Mouse (Mus musculus): ENCODE data around the gene Scamp3. TPM values are rescaled to one million over a fixed set of nuclear protein-coding genes. Genes with fewer than 3 reads are reported as not detected.

Gene Scamp3
- polyA plus RNA-seq, 1 experiment from 2014 or later: 116 TPM

DNA sequence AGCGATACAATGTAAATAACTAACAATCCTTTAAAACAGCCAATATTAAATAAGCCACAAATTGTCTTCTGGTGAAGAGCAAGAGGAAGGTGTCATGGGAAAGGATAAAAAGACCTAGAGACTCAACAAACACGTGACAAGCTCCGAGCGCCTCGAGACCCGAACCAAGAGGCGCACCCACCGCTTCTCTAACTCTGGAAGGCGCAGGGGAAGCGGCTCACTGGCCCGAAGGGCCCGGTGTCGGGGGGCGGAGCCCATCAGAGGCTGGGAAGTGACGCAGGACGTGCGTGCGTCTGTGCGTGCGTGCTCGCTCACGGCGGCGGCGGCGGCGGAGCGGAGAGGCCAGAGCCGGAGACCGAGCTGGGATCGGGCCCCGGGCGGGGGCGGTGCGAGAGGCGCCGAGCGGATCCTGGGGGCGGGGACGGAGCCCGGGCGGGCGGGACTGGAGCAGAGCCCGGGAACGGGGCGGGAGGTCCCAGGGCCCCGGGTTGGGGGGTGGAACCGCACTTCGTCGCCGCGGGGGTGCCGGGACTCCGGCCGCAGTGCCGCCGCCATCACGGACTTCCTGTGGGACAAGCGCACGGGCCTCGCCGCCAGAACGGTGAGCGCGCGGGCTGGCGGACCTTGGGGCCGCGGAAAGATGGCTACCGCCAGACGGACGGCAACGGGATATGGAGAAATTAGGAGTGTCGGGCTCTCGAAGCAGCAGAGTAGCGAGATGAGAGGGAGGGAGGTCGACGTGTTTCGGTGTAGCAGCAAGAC, 12.6 kb upstream of the Scamp3 start, which contains the start of gene Clk2:
Clk2 (plus strand) TSS at position 290 of the 762 bp plus-strand sequence.
- no peaks in the 10 kb centered on the region for H3K27me3 ChIP-seq
- peak; percentile 97 for ATAC-seq (replicated peaks)
- H3K36me3 ChIP-seq: peaks cover 26% of the 10 kb centered on the region
- H3K4me3 ChIP-seq: peak within 1 kb of the TSS; percentile 84
- H3K9ac ChIP-seq (replicated peaks): peak within 1 kb of the TSS; percentile 96
- peak within 1 kb of the TSS; percentile 66 for H3K4me2 ChIP-seq (replicated peaks)
- peak within 1 kb of the TSS; percentile 94 for H3K27ac ChIP-seq (replicated peaks)
- WGBS: under 1% methylated on average over 69 of the region's 79 CpGs
- H3K4me1 ChIP-seq: peaks cover 31% of the 10 kb centered on the region
- no peaks in the 10 kb centered on the region for H3K9me3 ChIP-seq

- no peak for ATAC-seq (replicated peaks)
- H3K27me3 ChIP-seq: no peaks in the 10 kb centered on the region
- WGBS: 25% methylated on average over 12 of the region's 12 CpGs
- H3K9ac ChIP-seq (replicated peaks): peak overlapping the region; percentile 96
- H3K4me2 ChIP-seq (replicated peaks): peak overlapping the region; percentile 66
- H3K36me3 ChIP-seq: peaks cover 33% of the 10 kb centered on the region
- no peaks in the 10 kb centered on the region for H3K9me3 ChIP-seq
- peaks cover 29% of the 10 kb centered on the region for H3K4me1 ChIP-seq
- H3K27ac ChIP-seq (replicated peaks): peak overlapping the region; percentile 94
- H3K4me3 ChIP-seq: peak overlapping the region; percentile 84
These were observed 11.9 kb upstream of the Scamp3 start for GRCm38 (mm10) chr3:89165268-89165870.

- H3K4me1 ChIP-seq: peaks cover 28% of the 10 kb centered on the region
These were observed 10.3 kb upstream of the Scamp3 start for GRCm38 (mm10) chr3:89166945-89167344.

DNA sequence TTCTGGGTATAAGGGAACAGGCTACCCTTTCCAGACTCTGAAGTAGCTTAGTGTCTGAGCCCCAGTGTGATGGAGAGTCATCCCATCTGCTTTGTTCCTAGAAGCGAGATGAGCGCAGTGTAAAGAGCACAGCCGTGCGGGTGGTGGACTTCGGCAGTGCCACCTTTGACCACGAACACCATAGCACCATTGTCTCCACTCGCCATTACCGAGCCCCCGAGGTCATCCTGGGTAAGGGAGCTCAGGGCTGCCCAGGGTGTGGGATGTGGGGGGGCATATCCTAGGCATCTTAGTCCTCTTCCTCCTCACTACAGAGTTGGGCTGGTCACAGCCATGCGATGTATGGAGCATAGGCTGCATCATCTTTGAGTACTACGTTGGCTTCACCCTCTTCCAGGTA, 2.4 kb upstream of the Scamp3 start:
- no peak overlapping the region for H3K9ac ChIP-seq (replicated peaks)
- 91% methylated on average over 11 of the region's 11 CpGs for WGBS
- H3K27ac ChIP-seq (replicated peaks): no peak overlapping the region
- no peak overlapping the region for H3K4me3 ChIP-seq
- no peak overlapping the region for H3K4me2 ChIP-seq (replicated peaks)
- no peak for ATAC-seq (replicated peaks)
- no peaks in the 10 kb centered on the region for H3K27me3 ChIP-seq
- peaks cover 73% of the 10 kb centered on the region for H3K36me3 ChIP-seq
- no peaks in the 10 kb centered on the region for H3K9me3 ChIP-seq
- peaks cover 22% of the 10 kb centered on the region for H3K4me1 ChIP-seq

More at GRCm38 (mm10) chr3:89166945-89167344, 10.3 kb upstream of the Scamp3 start:
- Histone ChIP-seq H3K4me2 (replicated peaks) (no peak overlapping the region), H3K36me3 (peaks cover 46% of the 10 kb centered on the region), H3K27me3 (no peaks in the 10 kb centered on the region), H3K4me3 (no peak overlapping the region), H3K9me3 (no peaks in the 10 kb centered on the region), H3K9ac (replicated peaks) (no peak overlapping the region), H3K27ac (replicated peaks) (no peak overlapping the region)
- ATAC-seq (replicated peaks): no peak
- WGBS: 94% methylated on average over 19 of the region's 19 CpGs

GRCm38 (mm10) chr3:89175544-89175943, 1.7 kb upstream of the Scamp3 start:
- Histone ChIP-seq H3K9ac (replicated peaks) (no peak overlapping the region), H3K9me3 (no peaks in the 10 kb centered on the region), H3K27me3 (no peaks in the 10 kb centered on the region), H3K4me2 (replicated peaks) (no peak overlapping the region), H3K4me1 (peaks cover 22% of the 10 kb centered on the region), H3K27ac (replicated peaks) (no peak overlapping the region), H3K4me3 (no peak overlapping the region), H3K36me3 (peaks cover 73% of the 10 kb centered on the region)
- WGBS: 94% methylated on average over 10 of the region's 10 CpGs
- no peak for ATAC-seq (replicated peaks)

DNA sequence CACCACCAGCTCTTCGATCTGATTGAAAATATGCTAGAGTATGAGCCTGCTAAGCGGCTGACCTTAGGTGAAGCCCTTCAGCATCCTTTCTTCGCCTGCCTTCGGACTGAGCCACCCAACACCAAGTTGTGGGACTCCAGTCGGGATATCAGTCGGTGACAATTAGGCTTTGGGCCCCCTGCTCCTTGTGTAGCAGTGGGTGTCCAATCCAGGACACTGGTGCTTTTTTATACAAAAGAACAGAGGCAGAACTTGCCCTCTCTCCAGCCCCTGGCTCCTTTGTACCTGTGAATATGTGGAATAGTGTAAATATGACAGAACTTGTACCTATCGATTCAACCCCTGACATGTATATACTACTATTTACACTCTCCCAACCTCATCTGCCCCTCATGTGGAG, 852 bp upstream of the Scamp3 start:
- H3K36me3 ChIP-seq: peaks cover 74% of the 10 kb centered on the region
- H3K27ac ChIP-seq (replicated peaks): no peak overlapping the region
- WGBS: 85% methylated on average over 7 of the region's 7 CpGs
- ATAC-seq (replicated peaks): no peak; the same call in 1 of the 2 replicates
- H3K9me3 ChIP-seq: no peaks in the 10 kb centered on the region
- no peaks in the 10 kb centered on the region for H3K27me3 ChIP-seq
- H3K4me3 ChIP-seq: peak overlapping the region; percentile 81; the same call in 1 of the 2 replicates
- H3K4me1 ChIP-seq: peaks cover 22% of the 10 kb centered on the region
- no peak overlapping the region for H3K4me2 ChIP-seq (replicated peaks)
- no peak overlapping the region for H3K9ac ChIP-seq (replicated peaks)

DNA sequence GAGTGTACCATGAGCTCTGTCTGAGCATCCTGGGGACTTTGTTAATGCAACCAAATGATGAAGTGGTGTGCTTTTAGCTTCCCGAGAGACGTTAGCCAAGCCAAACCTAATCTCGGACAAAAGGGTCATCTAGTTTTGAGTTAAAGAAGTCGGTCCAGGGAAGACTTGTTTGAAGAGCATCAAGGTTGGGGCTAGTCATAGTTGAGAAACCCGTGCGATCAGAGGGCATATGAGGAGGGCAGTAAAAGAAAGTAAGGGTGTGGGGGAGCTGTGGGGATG, 773 bp downstream of the Scamp3 start:
- H3K4me1 ChIP-seq: peaks cover 27% of the 10 kb centered on the region
- peak overlapping the region; percentile 71 for H3K9ac ChIP-seq (replicated peaks)
- no peaks in the 10 kb centered on the region for H3K9me3 ChIP-seq
- no peaks in the 10 kb centered on the region for H3K27me3 ChIP-seq
- peaks cover 68% of the 10 kb centered on the region for H3K36me3 ChIP-seq
- peak overlapping the region; percentile 96 for H3K4me2 ChIP-seq (replicated peaks)
- no peak for ATAC-seq (replicated peaks)
- peak overlapping the region; percentile 81 for H3K4me3 ChIP-seq
- H3K27ac ChIP-seq (replicated peaks): peak overlapping the region; percentile 74
- WGBS: 10% methylated on average over 6 of the region's 6 CpGs

- Histone ChIP-seq H3K9me3 (no peaks in the 10 kb centered on the region), H3K27me3 (no peaks in the 10 kb centered on the region), H3K4me3 (peak overlapping the region; percentile 81; the same call in 1 of the 2 replicates), H3K27ac (replicated peaks) (no peak overlapping the region), H3K4me1 (peaks cover 37% of the 10 kb centered on the region), H3K4me2 (replicated peaks) (peak overlapping the region; percentile 96; the same call in 1 of the 2 replicates), H3K9ac (replicated peaks) (no peak overlapping the region), H3K36me3 (peaks cover 58% of the 10 kb centered on the region)
- 90% methylated on average over 11 of the region's 11 CpGs for WGBS
- no peak for ATAC-seq (replicated peaks)
These were observed 1.8 kb downstream of the Scamp3 start for GRCm38 (mm10) chr3:89179056-89179455.

GRCm38 (mm10) chr3:89181749-89182500, 4.7 kb downstream of the Scamp3 start:
- H3K36me3 ChIP-seq: peaks cover 34% of the 10 kb centered on the region
- H3K4me1 ChIP-seq: peaks cover 39% of the 10 kb centered on the region
- no peak overlapping the region for H3K4me2 ChIP-seq (replicated peaks)
- ATAC-seq (replicated peaks): no peak
- no peak overlapping the region for H3K4me3 ChIP-seq
- 0 out of 2 replicates have a peak overlapping the region, but pooled peaks have one; percentile 93 for H3K27ac ChIP-seq (replicated peaks)
- no peak overlapping the region for H3K9ac ChIP-seq (replicated peaks)
- 93% methylated on average over 27 of the region's 27 CpGs for WGBS
- no peaks in the 10 kb centered on the region for H3K9me3 ChIP-seq
- H3K27me3 ChIP-seq: no peaks in the 10 kb centered on the region; the same call in 1 of the 2 replicates

- H3K9ac ChIP-seq (replicated peaks): peak overlapping the region; percentile 87; the same call in 1 of the 2 replicates
- H3K36me3 ChIP-seq: peaks cover 36% of the 10 kb centered on the region
- H3K27ac ChIP-seq (replicated peaks): peak overlapping the region; percentile 93
- peak; percentile 36 for ATAC-seq (replicated peaks)
- no peaks in the 10 kb centered on the region; the same call in 1 of the 2 replicates for H3K27me3 ChIP-seq
- peak overlapping the region; percentile 85 for H3K4me3 ChIP-seq
- 50% methylated on average over 7 of the region's 7 CpGs for WGBS
- H3K4me1 ChIP-seq: peaks cover 38% of the 10 kb centered on the region
- H3K9me3 ChIP-seq: no peaks in the 10 kb centered on the region
- peak overlapping the region; percentile 98 for H3K4me2 ChIP-seq (replicated peaks)
These were observed 5.3 kb downstream of the Scamp3 start for GRCm38 (mm10) chr3:89182531-89183057.

DNA sequence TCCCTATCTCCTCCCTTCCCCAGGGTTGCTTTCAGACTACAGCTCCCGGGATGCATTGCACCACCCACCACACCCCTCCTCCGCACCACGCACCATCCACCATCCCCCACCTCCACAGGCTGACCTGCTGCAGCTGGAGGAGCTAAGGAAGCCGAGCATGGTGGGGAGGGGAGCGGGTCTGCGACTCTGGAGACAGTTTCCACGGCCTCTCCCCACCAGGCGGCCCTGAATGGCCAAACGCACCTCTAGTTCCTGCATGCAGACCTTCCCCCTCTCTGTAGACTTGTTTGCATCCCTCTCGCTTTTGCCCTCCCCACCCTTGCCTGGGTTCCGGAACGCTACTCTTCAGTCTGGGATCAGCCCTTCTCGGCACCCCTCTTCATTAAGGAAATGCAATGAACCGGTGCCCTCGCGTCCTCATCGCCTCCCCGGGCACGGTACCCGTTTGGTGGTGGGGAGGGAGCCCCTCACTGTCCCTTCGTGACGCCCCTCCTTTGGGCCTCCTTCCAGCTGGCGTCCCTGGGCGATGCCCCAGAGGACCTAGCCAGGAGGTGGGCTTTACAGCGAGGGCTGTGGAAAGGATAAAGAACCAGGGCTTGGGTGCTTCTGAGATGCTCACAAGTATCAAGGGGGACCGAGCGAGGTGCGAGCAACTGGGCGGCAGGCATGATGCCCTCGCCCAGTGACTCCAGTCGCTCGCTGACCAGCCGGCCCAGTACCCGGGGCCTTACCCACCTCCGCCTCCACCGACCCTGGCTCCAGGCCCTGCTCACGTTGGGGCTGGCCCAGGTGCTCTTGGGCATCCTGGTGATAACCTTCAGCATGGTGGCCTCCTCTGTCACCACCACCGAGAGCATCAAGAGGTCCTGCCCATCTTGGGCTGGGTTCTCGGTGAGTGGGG, 6.0 kb downstream of the Scamp3 start, which contains the start of gene Fam189b:
Fam189b (plus strand) TSS at position 86 of the 901 bp plus-strand sequence.
- peak within 1 kb of the TSS; percentile 98 for H3K4me2 ChIP-seq (replicated peaks)
- peak within 1 kb of the TSS; percentile 85 for H3K4me3 ChIP-seq
- 5% methylated on average over 39 of the region's 39 CpGs for WGBS
- H3K27ac ChIP-seq (replicated peaks): peak within 1 kb of the TSS; percentile 93
- peak; percentile 95 for ATAC-seq (replicated peaks)
- H3K36me3 ChIP-seq: peaks cover 36% of the 10 kb centered on the region
- H3K4me1 ChIP-seq: peaks cover 31% of the 10 kb centered on the region
- no peaks in the 10 kb centered on the region; the same call in 1 of the 2 replicates for H3K27me3 ChIP-seq
- no peaks in the 10 kb centered on the region for H3K9me3 ChIP-seq
- peak within 1 kb of the TSS; percentile 87 for H3K9ac ChIP-seq (replicated peaks)

Data from forebrain, embryonic 15.5 days (tissue).